Mouse (Mus musculus): ENCODE results near the gene Eci1. TPM values are rescaled to one million over a fixed set of nuclear protein-coding genes. Genes with fewer than 3 reads are reported as not detected.

The Eci1 gene
- 48.9 and 53.5 TPM in 2 replicates for polyA plus RNA-seq (2015; fragmentation: Nextera tagmentation; extraction: Ambion mirVana)

DNA sequence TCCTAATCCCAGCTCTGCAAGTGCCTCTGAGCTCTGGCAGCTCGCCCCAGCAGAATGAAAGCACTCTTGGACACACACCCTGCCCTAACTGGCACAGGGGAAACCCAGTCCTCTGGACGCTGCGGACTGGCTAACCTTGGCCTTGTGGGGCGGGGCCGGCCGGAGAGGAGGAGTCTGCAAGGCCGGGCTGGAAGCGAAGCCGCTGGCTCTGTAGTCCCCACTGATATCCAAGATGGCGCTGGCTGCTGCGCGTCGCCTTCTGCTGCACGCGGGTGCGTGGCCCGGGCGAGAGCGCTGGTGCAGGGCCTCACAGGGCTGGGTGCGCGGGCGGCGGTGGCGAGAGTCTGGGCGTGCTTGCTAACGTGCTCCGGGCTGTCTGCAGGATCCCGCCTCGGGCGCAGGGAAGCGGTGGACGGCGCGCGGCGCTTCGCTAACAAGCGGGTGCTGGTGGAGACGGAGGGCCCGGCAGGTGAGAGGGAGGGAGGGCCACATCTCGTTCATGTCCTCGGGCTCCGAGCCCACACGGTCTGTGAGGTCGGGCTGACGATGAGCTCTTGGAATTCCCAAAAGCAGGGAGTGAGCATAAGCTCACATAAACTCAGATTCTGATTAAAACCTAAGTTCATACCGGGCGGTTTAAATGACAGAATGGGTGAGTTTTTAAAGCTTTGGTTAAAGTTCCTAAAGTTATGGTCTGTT is at the start of gene Eci1:
TSS of gene Eci1 (plus strand) at position 171 of the 699 bp plus-strand sequence.

DNA sequence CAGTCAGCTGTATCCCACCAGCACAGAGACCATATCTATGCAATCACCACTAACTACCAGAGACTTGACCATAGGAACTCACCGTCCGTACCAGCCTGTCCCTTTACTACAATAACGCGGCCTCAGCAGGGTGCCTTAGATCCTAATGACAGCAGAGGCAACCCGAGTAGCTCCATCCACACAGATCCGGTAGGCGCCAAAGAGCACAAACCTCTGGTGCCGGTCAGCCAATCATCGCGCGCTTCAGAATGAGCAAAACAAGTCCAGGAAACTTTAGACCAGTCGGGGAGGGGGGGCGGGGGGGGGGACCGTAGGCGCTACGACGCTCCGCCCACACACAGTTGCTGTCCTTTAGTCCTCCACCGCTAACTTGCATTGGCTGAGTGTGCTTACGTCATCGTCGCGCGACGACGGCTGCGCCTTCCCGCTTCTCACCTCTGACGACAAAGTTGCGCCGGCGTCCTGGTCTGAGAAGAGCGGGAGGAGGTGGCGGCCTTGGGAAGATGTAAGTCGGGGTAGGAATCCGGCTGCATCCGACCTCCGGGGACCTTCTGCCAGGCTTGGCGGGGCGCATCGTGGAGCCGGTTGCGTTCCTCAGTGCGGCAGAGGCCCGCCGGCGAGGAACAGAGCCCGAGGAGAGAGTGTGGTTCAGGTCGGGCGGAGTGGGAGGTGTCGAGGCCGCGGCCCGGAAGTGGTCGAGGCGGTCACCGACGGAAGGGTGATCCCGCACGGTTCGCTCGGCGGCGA is 12.0 kb upstream of the Eci1 start, which contains the start of gene Rnps1:
TSS of gene Rnps1 (plus strand) at position 336 of the 747 bp plus-strand sequence.

DNA sequence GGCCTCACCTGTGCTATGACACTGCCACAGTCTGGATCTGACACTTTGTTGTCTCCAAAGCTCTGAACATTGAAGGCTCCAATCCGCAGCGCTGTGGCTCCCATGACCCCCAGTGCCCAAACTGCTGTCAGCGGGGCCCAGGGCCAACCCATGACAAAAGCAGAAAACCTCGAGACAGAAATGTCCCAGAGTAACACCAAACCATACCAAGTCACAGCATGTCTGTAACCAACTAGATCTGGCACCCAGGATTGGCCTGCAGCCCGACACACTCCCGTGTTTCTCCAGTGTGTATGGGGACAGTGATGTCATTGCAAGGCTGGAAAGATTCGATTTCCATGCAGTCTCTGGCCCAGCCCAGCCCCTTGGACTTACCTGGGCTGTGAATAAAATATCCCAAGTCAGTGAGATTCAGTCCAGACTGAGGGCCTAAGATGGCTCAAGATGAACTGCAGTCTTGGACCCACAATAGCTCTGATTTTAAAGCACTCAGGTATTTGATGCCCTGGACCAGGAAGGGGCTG is 16.3 kb downstream of the Eci1 start, which contains the start of gene Dnase1l2:
TSS of gene Dnase1l2 (minus strand) at position 474 of the 524 bp plus-strand sequence.

DNA sequence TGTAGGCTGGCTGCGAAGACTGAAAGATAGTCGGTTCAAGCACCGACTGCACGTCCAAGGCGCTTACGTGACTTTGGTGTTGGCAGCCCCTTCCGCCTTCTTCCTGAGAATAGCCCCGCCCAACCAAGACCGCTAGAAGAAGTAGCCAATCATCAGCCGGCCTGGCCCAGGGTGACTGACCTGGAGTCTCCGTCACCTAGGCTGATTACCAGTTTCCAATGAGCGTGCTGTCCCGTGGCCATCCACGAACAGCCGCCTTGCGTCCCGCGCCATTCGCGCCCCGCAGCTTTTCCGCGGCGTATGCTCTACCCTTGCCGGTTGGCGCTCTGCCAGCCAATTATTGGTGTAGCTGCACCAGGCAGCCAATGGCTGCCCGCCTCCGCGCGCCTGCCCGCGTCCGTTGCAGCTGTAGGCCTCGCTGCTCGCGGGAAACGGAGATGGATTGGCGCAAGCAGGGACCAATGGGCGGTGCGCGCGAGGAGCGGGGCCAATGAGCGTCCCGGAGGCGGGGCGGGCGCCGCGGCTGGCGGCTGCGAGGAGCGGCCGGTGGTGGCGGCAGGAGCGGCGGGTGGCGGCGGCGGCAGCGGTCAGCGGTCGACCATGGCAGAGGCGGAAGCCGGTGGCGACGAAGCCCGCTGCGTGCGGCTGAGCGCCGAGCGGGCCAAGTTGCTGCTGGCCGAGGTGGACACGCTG is 43.6 kb downstream of the Eci1 start, which contains the start of the genes E4f1 and Pgp:
TSS of gene E4f1 (minus strand) at position 404 of the 693 bp plus-strand sequence.
TSS of gene Pgp (plus strand) at position 483 of the 693 bp plus-strand sequence.

DNA sequence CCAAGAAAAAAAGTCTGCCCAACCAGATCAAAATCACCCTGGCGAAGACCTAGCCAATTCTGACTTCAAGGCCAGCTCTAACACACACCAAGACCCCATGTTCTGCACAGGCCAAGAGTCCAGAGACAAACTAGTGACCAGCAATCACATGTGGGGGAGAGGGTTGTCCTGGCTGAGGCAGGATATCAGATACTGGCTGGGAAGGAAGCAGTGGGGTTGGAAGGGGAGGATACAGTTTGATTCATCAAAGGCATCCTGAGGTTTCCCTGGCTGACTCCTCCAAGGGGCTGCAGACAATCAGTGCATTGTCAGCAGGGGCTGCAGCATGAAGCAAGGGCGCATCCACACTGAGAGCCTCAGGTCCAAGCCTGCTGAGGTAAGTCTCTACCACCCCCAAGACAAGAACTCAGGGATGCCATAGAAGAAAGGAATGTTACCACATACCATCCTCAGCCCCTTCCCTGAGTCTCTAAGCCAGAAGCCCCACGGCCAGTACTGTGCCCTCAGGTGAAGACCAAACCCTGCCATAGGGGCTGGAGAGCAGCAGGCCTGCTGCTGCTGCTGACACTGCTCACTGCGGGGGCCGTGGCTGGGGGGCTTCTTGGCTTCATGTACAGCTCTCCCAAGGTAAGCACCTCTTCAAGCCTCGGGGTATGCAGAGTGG is 47.3 kb downstream of the Eci1 start, which contains the start of gene Bricd5:
TSS of gene Bricd5 (plus strand) at position 273 of the 664 bp plus-strand sequence.

DNA sequence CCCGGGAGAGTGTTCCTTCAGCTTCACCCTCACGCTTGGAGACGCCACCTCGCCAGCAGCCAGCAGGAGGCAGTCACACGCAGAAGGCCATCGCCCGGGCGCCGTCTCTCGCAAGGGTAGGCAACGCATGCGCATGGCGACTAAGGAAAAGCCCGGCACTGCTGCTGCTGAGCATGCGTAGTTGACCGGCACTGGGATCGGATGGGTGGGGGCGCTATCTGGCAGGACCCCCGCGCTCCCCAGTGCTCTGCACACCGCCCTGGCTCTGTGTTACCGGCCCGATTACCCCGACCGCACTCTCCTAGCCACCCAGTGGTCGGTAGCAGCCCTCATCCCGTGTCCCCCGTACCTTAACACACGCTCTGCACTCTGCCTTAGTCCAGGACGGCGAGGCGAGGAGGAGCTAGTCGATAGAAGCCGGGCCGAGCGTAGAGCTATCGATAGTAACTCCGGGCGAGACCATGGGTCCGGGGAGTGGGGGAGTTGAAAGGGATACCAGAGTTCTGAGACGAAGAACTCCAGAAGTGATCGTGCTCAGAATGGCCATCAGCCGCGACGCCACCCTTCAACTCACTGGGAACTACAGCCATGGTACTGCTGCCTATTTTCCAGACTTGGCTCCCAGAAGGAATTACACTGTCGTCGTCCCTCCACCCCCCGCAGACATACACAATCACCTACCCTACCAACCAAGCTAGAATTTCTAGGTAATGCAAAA is 52.4 kb downstream of the Eci1 start, which contains the start of gene Mlst8:
TSS of gene Mlst8 (minus strand) at position 416 of the 718 bp plus-strand sequence.

DNA sequence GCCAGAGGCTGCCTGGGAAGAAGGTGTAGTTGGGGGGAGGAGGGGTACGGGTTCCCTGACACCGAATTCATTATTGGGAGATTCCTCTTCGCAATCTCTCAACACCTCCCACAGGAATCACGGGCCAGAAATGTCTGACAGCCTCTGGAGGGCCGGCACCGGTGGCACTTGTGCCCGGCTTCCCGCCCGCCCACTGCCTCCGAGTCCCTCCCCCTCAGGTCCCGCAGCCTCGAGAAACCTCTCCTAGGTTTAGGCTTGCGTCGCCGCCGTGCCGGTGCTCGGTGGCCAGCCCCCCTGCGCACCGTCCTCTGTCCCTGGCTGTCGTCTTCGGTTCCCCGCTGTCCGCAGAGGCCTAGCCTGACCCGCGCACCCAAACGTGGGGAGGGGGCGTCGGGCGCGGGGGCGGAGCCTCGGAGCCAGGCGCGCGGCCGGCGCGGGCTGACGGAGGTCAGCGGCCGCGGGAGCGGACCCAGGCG is 61.8 kb downstream of the Eci1 start, which contains the start of gene Caskin1:
TSS of gene Caskin1 (plus strand) at position 416 of the 476 bp plus-strand sequence.

Other genes starting within 250 kb of the Eci1 start
- gene Tbc1d24, start 221.1 kb upstream of the Eci1 start, polyA plus RNA-seq (2015; fragmentation: Nextera tagmentation; extraction: Ambion mirVana), result 6.1 and 6.8 TPM in 2 replicates
- 2.1 and 2.3 TPM in 2 replicates for gene Ntn3, start 217.1 kb upstream of the Eci1 start, polyA plus RNA-seq (2015; fragmentation: Nextera tagmentation; extraction: Ambion mirVana)
- gene Tedc2, start 205.8 kb upstream of the Eci1 start, polyA plus RNA-seq (2015; fragmentation: Nextera tagmentation; extraction: Ambion mirVana), result 11.2 and 11.8 TPM in 2 replicates
- 62.5 and 70.6 TPM in 2 replicates for gene Ccnf, start 175.2 kb upstream of the Eci1 start, polyA plus RNA-seq (2015; fragmentation: Nextera tagmentation; extraction: Ambion mirVana)
- gene Abca17, start 75.6 kb upstream of the Eci1 start, polyA plus RNA-seq (2015; fragmentation: Nextera tagmentation; extraction: Ambion mirVana), result 0.10 and 0.13 TPM in 2 replicates
- gene Abca3, start 74.7 kb upstream of the Eci1 start, polyA plus RNA-seq (2015; fragmentation: Nextera tagmentation; extraction: Ambion mirVana), result 13.0 and 14.0 TPM in 2 replicates
- gene Rnps1, start 12.1 kb upstream of the Eci1 start, polyA plus RNA-seq (2015; fragmentation: Nextera tagmentation; extraction: Ambion mirVana), result 158 and 162 TPM in 2 replicates
- 1.00 and 1.4 TPM in 2 replicates for gene Dnase1l2, start 16.5 kb downstream of the Eci1 start, polyA plus RNA-seq (2015; fragmentation: Nextera tagmentation; extraction: Ambion mirVana)
- 17.4 and 20.1 TPM in 2 replicates for gene E4f1, start 43.7 kb downstream of the Eci1 start, polyA plus RNA-seq (2015; fragmentation: Nextera tagmentation; extraction: Ambion mirVana)
- 74.7 and 81.1 TPM in 2 replicates for gene Pgp, start 43.8 kb downstream of the Eci1 start, polyA plus RNA-seq (2015; fragmentation: Nextera tagmentation; extraction: Ambion mirVana)
- not detected in 2 replicates for gene Bricd5, start 47.2 kb downstream of the Eci1 start, polyA plus RNA-seq (2015; fragmentation: Nextera tagmentation; extraction: Ambion mirVana)
- 14.6 and 17.9 TPM in 2 replicates for gene Mlst8, start 52.4 kb downstream of the Eci1 start, polyA plus RNA-seq (2015; fragmentation: Nextera tagmentation; extraction: Ambion mirVana)
- gene Caskin1, start 62.0 kb downstream of the Eci1 start, polyA plus RNA-seq (2015; fragmentation: Nextera tagmentation; extraction: Ambion mirVana), result 0.38 and 0.40 TPM in 2 replicates
- 41.7 and 45.4 TPM in 2 replicates for gene Traf7, start 101.3 kb downstream of the Eci1 start, polyA plus RNA-seq (2015; fragmentation: Nextera tagmentation; extraction: Ambion mirVana)
- gene Rab26, start 107.6 kb downstream of the Eci1 start, polyA plus RNA-seq (2015; fragmentation: Nextera tagmentation; extraction: Ambion mirVana), result 1.5 and 2.3 TPM in 2 replicates
- 4.8 and 12.3 TPM in 2 replicates for gene Pkd1, start 123.2 kb downstream of the Eci1 start, polyA plus RNA-seq (2015; fragmentation: Nextera tagmentation; extraction: Ambion mirVana)
- 33.4 and 33.5 TPM in 2 replicates for gene Tsc2, start 206.0 kb downstream of the Eci1 start, polyA plus RNA-seq (2015; fragmentation: Nextera tagmentation; extraction: Ambion mirVana)
- gene Nthl1, start 206.0 kb downstream of the Eci1 start, polyA plus RNA-seq (2015; fragmentation: Nextera tagmentation; extraction: Ambion mirVana), result 6.9 and 8.2 TPM in 2 replicates
- 32.8 and 46.2 TPM in 2 replicates for gene Slc9a3r2, start 223.7 kb downstream of the Eci1 start, polyA plus RNA-seq (2015; fragmentation: Nextera tagmentation; extraction: Ambion mirVana)
- 0.44 and 0.54 TPM in 2 replicates for gene Npw, start 231.8 kb downstream of the Eci1 start, polyA plus RNA-seq (2015; fragmentation: Nextera tagmentation; extraction: Ambion mirVana)
- gene Zfp598, start 243.0 kb downstream of the Eci1 start, polyA plus RNA-seq (2015; fragmentation: Nextera tagmentation; extraction: Ambion mirVana), result 9.6 and 9.9 TPM in 2 replicates